Mouse (Mus musculus): ENCODE results near the gene Trim72. TPM values are rescaled to one million over a fixed set of nuclear protein-coding genes. Genes with fewer than 3 reads are reported as not detected.

Trim72 gene
- polyA plus RNA-seq, 1 experiment from 2014 or later: 0.19 TPM

DNA sequence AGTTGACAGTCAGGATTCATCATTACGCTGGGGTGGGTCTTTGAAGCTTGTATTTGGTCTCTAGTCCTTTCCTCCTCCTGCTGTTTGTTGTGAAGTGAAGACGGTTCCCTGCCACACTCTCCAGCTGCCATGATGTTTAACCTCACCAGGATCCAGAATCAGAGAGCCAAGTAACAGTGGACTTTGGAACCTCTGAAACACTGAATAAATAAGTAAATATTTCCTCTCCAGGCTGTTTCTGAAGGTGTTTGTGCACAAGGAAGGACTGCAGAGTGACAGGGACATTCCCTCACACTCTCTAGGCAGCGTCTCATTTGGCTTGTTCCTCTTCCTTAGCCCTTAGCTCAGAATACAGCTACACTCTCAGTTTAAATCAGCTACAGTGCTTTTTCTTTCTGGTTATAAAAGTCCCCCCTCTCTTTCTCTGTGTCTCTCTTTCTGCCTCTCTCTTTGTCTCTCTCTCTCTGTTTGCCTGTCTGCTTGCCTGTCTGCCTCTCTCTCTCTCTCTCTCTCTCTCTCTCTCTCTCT lies 53.2 kb downstream of the Trim72 start:
- H3K4me2 ChIP-seq (replicated peaks; ENCODE audit: low read depth, low read length): no peak overlapping the region
- H3K27me3 ChIP-seq (replicated peaks; ENCODE audit: insufficient read depth, low read length): no peaks in the 10 kb centered on the region
- no peaks in the 10 kb centered on the region for H3K9me3 ChIP-seq (ENCODE audit: low read length)
- H3K4me1 ChIP-seq (ENCODE audit: insufficient read depth, low read depth, low read length): no peaks in the 10 kb centered on the region
- DNase-seq (ENCODE audit: low spot score): peak; percentile 13
- no peak overlapping the region for H3K9ac ChIP-seq (replicated peaks; ENCODE audit: low read depth)
- no peaks in the 10 kb centered on the region for H3K36me3 ChIP-seq (ENCODE audit: insufficient read depth, low read length)
- ATAC-seq: no peak
- WGBS: 29% methylated on average over 3 of the region's 3 CpGs
- H3K4me3 ChIP-seq (ENCODE audit: low read depth, low read length): no peak overlapping the region
- no peak for TF ChIP-seq CTCF (IDR thresholded peaks at IDR 0.05)
- TF ChIP-seq EP300 (IDR thresholded peaks at IDR 0.05): no peak
- H3K27ac ChIP-seq (ENCODE audit: low read length): no peak overlapping the region

DNA sequence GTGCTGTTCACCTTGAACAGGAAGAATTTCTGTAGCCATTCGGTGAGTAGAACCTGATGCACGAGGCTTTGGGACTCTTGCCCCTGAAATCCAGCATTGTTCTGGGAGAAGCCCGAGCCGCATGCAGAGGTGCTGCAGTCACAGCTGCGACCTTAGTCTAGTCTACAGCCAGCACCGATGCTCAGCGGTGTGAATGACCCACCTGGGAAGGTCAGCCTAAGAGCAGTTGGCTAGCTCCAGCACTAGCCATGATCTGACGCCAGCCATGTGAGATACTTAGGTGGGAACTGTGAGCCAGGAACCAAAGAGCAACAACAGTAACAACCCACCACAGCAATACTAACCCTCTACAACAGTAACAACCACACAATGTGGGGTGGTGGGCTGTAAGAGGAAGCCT lies 54.1 kb downstream of the Trim72 start:
- Histone ChIP-seq H3K4me2 (replicated peaks; ENCODE audit: low read depth, low read length) (no peak overlapping the region), H3K4me1 (ENCODE audit: insufficient read depth, low read depth, low read length) (no peaks in the 10 kb centered on the region), H3K27ac (ENCODE audit: low read length) (no peak overlapping the region), H3K36me3 (ENCODE audit: insufficient read depth, low read length) (no peaks in the 10 kb centered on the region), H3K9ac (replicated peaks; ENCODE audit: low read depth) (no peak overlapping the region), H3K27me3 (replicated peaks; ENCODE audit: insufficient read depth, low read length) (no peaks in the 10 kb centered on the region), H3K9me3 (ENCODE audit: low read length) (no peaks in the 10 kb centered on the region), H3K4me3 (ENCODE audit: low read depth, low read length) (no peak overlapping the region)
- TF ChIP-seq CTCF (IDR thresholded peaks at IDR 0.05) (no peak), EP300 (IDR thresholded peaks at IDR 0.05) (no peak)
- no peak for DNase-seq (ENCODE audit: low spot score)
- WGBS: 72% methylated on average over 8 of the region's 8 CpGs
- ATAC-seq: no peak

DNA sequence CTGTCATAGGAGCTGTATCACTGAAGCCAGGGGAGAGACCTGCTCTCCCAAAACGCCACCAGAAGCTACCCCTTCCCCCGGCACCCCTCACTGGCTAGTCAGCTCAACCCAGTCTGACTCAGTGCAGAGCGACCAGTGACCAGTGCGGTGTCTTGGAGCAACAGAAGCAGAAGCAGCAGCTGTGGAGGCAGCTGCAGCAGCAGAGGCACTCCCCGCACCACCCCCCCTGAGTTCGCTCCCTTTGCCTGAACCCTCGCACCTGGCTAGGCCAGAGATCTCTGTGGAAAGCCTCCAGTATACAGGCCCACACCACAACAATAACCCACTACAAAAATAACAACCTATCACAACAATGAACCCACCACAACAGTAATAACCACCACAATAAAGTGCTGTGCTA lies 54.8 kb downstream of the Trim72 start:
- WGBS: 58% methylated on average over 7 of the region's 7 CpGs
- ATAC-seq (no peak), DNase-seq (ENCODE audit: low spot score) (no peak)
- Histone ChIP-seq H3K4me3 (ENCODE audit: low read depth, low read length) (no peak overlapping the region), H3K9ac (replicated peaks; ENCODE audit: low read depth) (no peak overlapping the region), H3K36me3 (ENCODE audit: insufficient read depth, low read length) (no peaks in the 10 kb centered on the region), H3K9me3 (ENCODE audit: low read length) (no peaks in the 10 kb centered on the region), H3K27ac (ENCODE audit: low read length) (no peak overlapping the region), H3K27me3 (replicated peaks; ENCODE audit: insufficient read depth, low read length) (no peaks in the 10 kb centered on the region), H3K4me1 (ENCODE audit: insufficient read depth, low read depth, low read length) (no peaks in the 10 kb centered on the region), H3K4me2 (replicated peaks; ENCODE audit: low read depth, low read length) (no peak overlapping the region)
- TF ChIP-seq CTCF (IDR thresholded peaks at IDR 0.05) (no peak), EP300 (IDR thresholded peaks at IDR 0.05) (no peak)

DNA sequence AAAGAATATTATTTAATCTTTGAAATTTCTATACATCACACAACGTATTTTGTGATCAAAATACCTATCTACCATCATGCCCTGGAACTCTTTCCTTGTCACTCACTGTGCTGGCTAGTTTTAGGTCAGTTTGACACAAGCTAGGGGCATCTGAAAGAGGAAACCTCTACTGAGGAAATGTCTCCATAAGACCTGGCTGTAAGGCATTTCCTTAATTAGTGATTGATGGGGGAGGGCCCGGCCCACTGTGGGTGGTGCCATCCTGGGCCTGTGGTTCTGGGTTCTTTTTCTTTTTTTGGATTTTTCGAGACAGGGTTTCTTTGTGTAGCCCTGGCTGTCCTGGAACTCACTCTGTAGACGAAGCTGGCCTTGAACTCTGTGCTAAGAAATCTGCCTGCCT lies 55.3 kb downstream of the Trim72 start:
- Histone ChIP-seq H3K9ac (replicated peaks; ENCODE audit: low read depth) (no peak overlapping the region), H3K4me3 (ENCODE audit: low read depth, low read length) (no peak overlapping the region), H3K27me3 (replicated peaks; ENCODE audit: insufficient read depth, low read length) (no peaks in the 10 kb centered on the region), H3K27ac (ENCODE audit: low read length) (no peak overlapping the region), H3K36me3 (ENCODE audit: insufficient read depth, low read length) (no peaks in the 10 kb centered on the region), H3K4me1 (ENCODE audit: insufficient read depth, low read depth, low read length) (no peaks in the 10 kb centered on the region), H3K9me3 (ENCODE audit: low read length) (no peaks in the 10 kb centered on the region), H3K4me2 (replicated peaks; ENCODE audit: low read depth, low read length) (no peak overlapping the region)
- ATAC-seq (no peak), DNase-seq (ENCODE audit: low spot score) (no peak)
- TF ChIP-seq CTCF (IDR thresholded peaks at IDR 0.05) (no peak), EP300 (IDR thresholded peaks at IDR 0.05) (no peak)
- WGBS: 66% methylated on average over 4 of the region's 4 CpGs

Other genes with a start within 250 kb of the Trim72 start
- 38.5 and 42.8 TPM in 2 replicates for gene Orai3, start 234.1 kb upstream of the Trim72 start, polyA plus RNA-seq (2015; fragmentation: Nextera tagmentation; extraction: Ambion mirVana)
- 10.5 and 11.0 TPM in 2 replicates for gene Setd1a, start 227.3 kb upstream of the Trim72 start, polyA plus RNA-seq (2015; fragmentation: Nextera tagmentation; extraction: Ambion mirVana)
- not detected in 2 replicates for gene Gm49388, start 218.3 kb upstream of the Trim72 start, polyA plus RNA-seq (2015; fragmentation: Nextera tagmentation; extraction: Ambion mirVana)
- 52.8 and 55.8 TPM in 2 replicates for gene Hsd3b7, start 203.3 kb upstream of the Trim72 start, polyA plus RNA-seq (2015; fragmentation: Nextera tagmentation; extraction: Ambion mirVana)
- gene Stx4a, start 179.7 kb upstream of the Trim72 start, polyA plus RNA-seq (2015; fragmentation: Nextera tagmentation; extraction: Ambion mirVana): 41.3 and 49.2 TPM in 2 replicates
- gene Stx1b, start 179.4 kb upstream of the Trim72 start, polyA plus RNA-seq (2015; fragmentation: Nextera tagmentation; extraction: Ambion mirVana): 0.74 and 0.94 TPM in 2 replicates
- 6.3 and 6.8 TPM in 2 replicates for gene Zfp646, start 127.7 kb upstream of the Trim72 start, polyA plus RNA-seq (2015; fragmentation: Nextera tagmentation; extraction: Ambion mirVana)
- gene Zfp668, start 127.1 kb upstream of the Trim72 start, polyA plus RNA-seq (2015; fragmentation: Nextera tagmentation; extraction: Ambion mirVana): 9.4 and 10.0 TPM in 2 replicates
- 0.56 and 0.76 TPM in 2 replicates for gene Prss53, start 113.0 kb upstream of the Trim72 start, polyA plus RNA-seq (2015; fragmentation: Nextera tagmentation; extraction: Ambion mirVana)
- not detected in 2 replicates for gene Gm21974, start 108.5 kb upstream of the Trim72 start, polyA plus RNA-seq (2015; fragmentation: Nextera tagmentation; extraction: Ambion mirVana)
- gene Vkorc1, start 108.3 kb upstream of the Trim72 start, polyA plus RNA-seq (2015; fragmentation: Nextera tagmentation; extraction: Ambion mirVana): 134 TPM in 2 replicates
- 74.4 and 81.2 TPM in 2 replicates for gene Bckdk, start 99.9 kb upstream of the Trim72 start, polyA plus RNA-seq (2015; fragmentation: Nextera tagmentation; extraction: Ambion mirVana)
- gene Kat8, start 91.4 kb upstream of the Trim72 start, polyA plus RNA-seq (2015; fragmentation: Nextera tagmentation; extraction: Ambion mirVana): 21.1 TPM in 2 replicates
- gene Prss8, start 73.8 kb upstream of the Trim72 start, polyA plus RNA-seq (2015; fragmentation: Nextera tagmentation; extraction: Ambion mirVana): 141 and 152 TPM in 2 replicates
- gene Prss36, start 57.2 kb upstream of the Trim72 start, polyA plus RNA-seq (2015; fragmentation: Nextera tagmentation; extraction: Ambion mirVana): 9.2 and 10.0 TPM in 2 replicates
- gene Fus, start 36.5 kb upstream of the Trim72 start, polyA plus RNA-seq (2015; fragmentation: Nextera tagmentation; extraction: Ambion mirVana): 139 and 147 TPM in 2 replicates
- 33.7 and 35.3 TPM in 2 replicates for gene Pycard, start 10.1 kb upstream of the Trim72 start, polyA plus RNA-seq (2015; fragmentation: Nextera tagmentation; extraction: Ambion mirVana)
- gene Itgam, start 58.7 kb downstream of the Trim72 start, polyA plus RNA-seq (2015; fragmentation: Nextera tagmentation; extraction: Ambion mirVana): 2.2 and 2.3 TPM in 2 replicates
- 0.32 TPM in 1 of 2 replicates, not detected in the other for gene Gm49368, start 58.7 kb downstream of the Trim72 start, polyA plus RNA-seq (2015; fragmentation: Nextera tagmentation; extraction: Ambion mirVana)
- gene Itgax, start 125.6 kb downstream of the Trim72 start, polyA plus RNA-seq (2015; fragmentation: Nextera tagmentation; extraction: Ambion mirVana): 1.6 and 1.7 TPM in 2 replicates
- gene Itgad, start 150.4 kb downstream of the Trim72 start, polyA plus RNA-seq (2015; fragmentation: Nextera tagmentation; extraction: Ambion mirVana): 0.14 and 0.24 TPM in 2 replicates
- 26.6 and 27.8 TPM in 2 replicates for gene Cox6a2, start 202.4 kb downstream of the Trim72 start, polyA plus RNA-seq (2015; fragmentation: Nextera tagmentation; extraction: Ambion mirVana)
- 17.9 and 20.3 TPM in 2 replicates for gene Armc5, start 233.4 kb downstream of the Trim72 start, polyA plus RNA-seq (2015; fragmentation: Nextera tagmentation; extraction: Ambion mirVana)
- 6.2 and 6.5 TPM in 2 replicates for gene 9130023H24Rik, start 234.1 kb downstream of the Trim72 start, polyA plus RNA-seq (2015; fragmentation: Nextera tagmentation; extraction: Ambion mirVana)
- gene Tgfb1i1, start 242.9 kb downstream of the Trim72 start, polyA plus RNA-seq (2015; fragmentation: Nextera tagmentation; extraction: Ambion mirVana): 157 and 160 TPM in 2 replicates